Mouse (Mus musculus): Measurements from ENCODE around the gene Wdr59.

DNA sequence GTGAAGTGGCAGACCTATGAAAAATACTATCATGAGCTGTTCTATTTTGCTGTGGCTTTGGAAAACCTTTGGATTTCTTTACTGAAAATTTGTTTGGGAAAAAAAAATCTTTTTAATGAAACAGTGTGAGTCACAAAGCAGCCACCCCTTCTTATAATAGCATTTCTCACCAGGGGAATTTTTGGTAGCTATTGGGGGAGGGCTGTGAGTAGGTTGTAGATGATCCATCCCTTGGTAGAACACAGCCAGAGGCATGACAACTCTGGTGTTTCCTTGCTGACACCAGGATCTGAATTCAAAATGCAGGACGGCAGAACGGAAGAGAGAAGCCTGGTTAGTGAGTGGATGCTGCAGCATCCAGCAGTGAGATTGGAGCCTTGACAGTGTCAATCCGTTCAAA, 25.3 kb upstream of the Wdr59 start:
- TF ChIP-seq CTCF (IDR thresholded peaks at IDR 0.05; ENCODE audit: borderline replicate concordance, control insufficient read depth, extremely low read depth, insufficient read depth, low read length, poor library complexity) (no peak), POLR2A (IDR thresholded peaks at IDR 0.05; ENCODE audit: control insufficient read depth, extremely low read depth, insufficient read depth, low read length, poor library complexity) (no peak)
